Mouse (Mus musculus) ovary, adult 18-20 months (tissue): ENCODE data around the gene Dock8.

ENCODE experiments used
- DNase-seq: peaks from one replicate; pipeline ENCODE4 v3.0.0; 2022; ENCODE audit warnings: low spot score, mixed read lengths

Gene Dock8

GRCm38 (mm10) chr19:25251610-25252140, 252.3 kb downstream of the Dock8 start:
- DNase-seq: no peak
